ENCODE assay signal across 7 mouse cellular contexts in genomic region chr19:10323362-10323837, GRCm38 (mm10). TPM values are rescaled to one million over a fixed set of nuclear protein-coding genes. Genes with fewer than 3 reads are reported as not detected.
A peak's percentile ranks its signal among the peaks of the same experiment; 100 is the strongest.
DNase-seq lines count a peak whose midpoint lies in the region; ATAC-seq and TF ChIP-seq lines count a peak whose summit lies in the region.

No protein-coding gene starts in this region.

- no peaks in the 10 kb centered on the region for H3K9me3 ChIP-seq in kidney, postnatal 0 days (replicated peaks; ENCODE audit: low read length)
- H3K9me3 ChIP-seq in neural tube, embryonic 15.5 days (replicated peaks), result no peaks in the 10 kb centered on the region

- no peak overlapping the region for H3K4me3 ChIP-seq in kidney, postnatal 0 days (replicated peaks; ENCODE audit: low read depth, low read length)
- no peak overlapping the region for H3K4me3 ChIP-seq in neural tube, embryonic 15.5 days (replicated peaks)
- no peak overlapping the region for H3K4me3 ChIP-seq in cerebellum, adult 2 months (replicated peaks; ENCODE audit: insufficient read depth, low read depth, low read length)

- 9% methylated on average over 9 of the region's 9 CpGs for WGBS in kidney, postnatal 0 days
- WGBS in neural tube, embryonic 15.5 days, result 15% methylated on average over 9 of the region's 9 CpGs
- 10% methylated on average over 9 of the region's 9 CpGs for WGBS in cerebellum, adult 2 months

- H3K4me2 ChIP-seq in kidney, postnatal 0 days (ENCODE audit: low read length), result no peak overlapping the region
- no peak overlapping the region for H3K4me2 ChIP-seq in neural tube, embryonic 15.5 days

- TF ChIP-seq CTCF in kidney, postnatal 0 days (IDR thresholded peaks at IDR 0.05; ENCODE audit: low read depth), result no peak
- no peak for TF ChIP-seq CTCF in cerebellum, adult 2 months (IDR thresholded peaks at IDR 0.05; ENCODE audit: borderline replicate concordance, insufficient read depth, low read depth, low read length)

- no peaks in the 10 kb centered on the region for H3K27me3 ChIP-seq in kidney, postnatal 0 days (ENCODE audit: insufficient read depth, low read length)
- no peaks in the 10 kb centered on the region for H3K27me3 ChIP-seq in neural tube, embryonic 15.5 days (replicated peaks)
- no peaks in the 10 kb centered on the region for H3K27me3 ChIP-seq in cerebellum, adult 2 months (ENCODE audit: control insufficient read depth, insufficient read depth, low read length)

- no peak overlapping the region for H3K27ac ChIP-seq in kidney, postnatal 0 days
- peak overlapping the region; percentile 54; the same call in 1 of the 2 replicates for H3K27ac ChIP-seq in neural tube, embryonic 15.5 days (replicated peaks)
- H3K27ac ChIP-seq in cerebellum, adult 2 months (ENCODE audit: insufficient read depth, low read length), result no peak overlapping the region

- H3K4me1 ChIP-seq in kidney, postnatal 0 days (replicated peaks; ENCODE audit: insufficient read depth, low read length), result no peaks in the 10 kb centered on the region
- H3K4me1 ChIP-seq in neural tube, embryonic 15.5 days, result peaks cover 7% of the 10 kb centered on the region
- H3K4me1 ChIP-seq in cerebellum, adult 2 months (ENCODE audit: control insufficient read depth, insufficient read depth, low read length), result no peaks in the 10 kb centered on the region

- no peaks in the 10 kb centered on the region for H3K36me3 ChIP-seq in kidney, postnatal 0 days (ENCODE audit: insufficient read depth, low read length)
- no peaks in the 10 kb centered on the region for H3K36me3 ChIP-seq in neural tube, embryonic 15.5 days

- no peak for TF ChIP-seq POLR2A in cerebellum, adult 2 months (IDR thresholded peaks at IDR 0.05; ENCODE audit: borderline replicate concordance, insufficient read depth, low read length)

- DNase-seq in kidney, postnatal 0 days (ENCODE audit: low spot score), result peak; percentile 39
- no peak for DNase-seq in kidney, adult 9 months
- peak; percentile 54 to 68 for DNase-seq in adrenal gland, postnatal 36 days
- peak; percentile 17 to 35 for DNase-seq in kidney, postnatal 36 days
- DNase-seq in cerebellum, adult 2 months, result no peak
- no peak for DNase-seq in c-Kit-positive CD71-positive TER-119-positive erythroid progenitor cells, embryonic 14.5 days (ENCODE audit: low spot score)

- no peak overlapping the region for H3K9ac ChIP-seq in kidney, postnatal 0 days (ENCODE audit: low read depth, low read length)
- no peak overlapping the region for H3K9ac ChIP-seq in neural tube, embryonic 15.5 days (replicated peaks)

- ATAC-seq in kidney, postnatal 0 days (replicated peaks; ENCODE audit: low FRiP score, low read depth), result no peak
- ATAC-seq in neural tube, embryonic 15.5 days (ENCODE audit: low FRiP score), result peak; percentile 57; the same call in 1 of the 2 replicates

RNA-seq across cellular contexts. Expression of gene Dagla, which starts 18.7 kb away (rescaled TPM):
- polyA plus RNA-seq in kidney, postnatal 0 days (2015; fragmentation: Nextera tagmentation; extraction: Ambion mirVana), result 2.0 and 2.2 TPM in 2 replicates
- total RNA-seq in adrenal gland, postnatal 36 days (2021), result 1 to 10 TPM; 4.0 to 5.6 TPM
- 11.2 and 12.2 TPM in 2 replicates for polyA plus RNA-seq in neural tube, embryonic 15.5 days (2015; fragmentation: Nextera tagmentation; extraction: Ambion mirVana)
- polyA plus RNA-seq in cerebellum, adult 2 months (2012; rRNA removed), result 53.4 and 59.5 TPM in 2 replicates

Comparison
In these comparisons a context has a peak if more than half of its experiments do, and no peak if none do; other contexts are left out.
1. DNase-seq: peak in kidney, postnatal 0 days (single experiment), adrenal gland, postnatal 36 days (2 of 2) and kidney, postnatal 36 days (2 of 2); none in kidney, adult 9 months (single experiment), cerebellum, adult 2 months (0 of 2) and c-Kit-positive CD71-positive TER-119-positive erythroid progenitor cells, embryonic 14.5 days (single experiment).